Mouse (Mus musculus): ENCODE measurements around the gene Cntn5. TPM values are rescaled to one million over a fixed set of nuclear protein-coding genes. Genes with fewer than 3 reads are reported as not detected.

Gene Cntn5
- polyA plus RNA-seq, 1 experiment, result not detected

DNA sequence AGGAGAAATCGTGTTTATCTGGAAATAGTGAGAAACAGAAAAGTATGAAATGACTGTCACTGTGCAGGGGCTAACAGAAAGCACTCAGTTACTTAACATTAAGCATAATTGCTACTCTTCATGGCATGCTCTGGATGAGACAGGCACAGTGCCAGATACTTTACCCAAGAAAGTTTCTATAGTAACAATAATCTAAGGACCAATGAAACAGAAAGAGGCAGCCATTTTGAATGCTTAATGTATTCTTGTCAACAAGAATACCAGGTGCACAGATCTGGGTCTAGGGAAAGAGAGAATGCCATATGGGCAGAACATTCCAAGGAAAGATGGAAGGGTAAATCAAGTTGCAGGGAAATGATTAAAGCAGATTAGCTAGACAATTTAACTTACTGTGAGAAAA is 1045.3 kb downstream of the Cntn5 start:
- Histone ChIP-seq H3K4me1 (ENCODE audit: control insufficient read depth, insufficient read depth, insufficient read length) (no peaks in the 10 kb centered on the region), H3K27me3 (ENCODE audit: control insufficient read depth, insufficient read depth, low read length) (no peaks in the 10 kb centered on the region), H3K4me3 (ENCODE audit: extremely low read depth, insufficient read depth, insufficient read length) (no peak overlapping the region), H3K36me3 (ENCODE audit: control insufficient read depth, insufficient read depth, low read length) (no peaks in the 10 kb centered on the region), H3K27ac (ENCODE audit: insufficient read depth, low read length) (no peak overlapping the region)
- no peak for DNase-seq (ENCODE audit: low read depth in 1 of 2, low spot score in 2 of 2)
- 31% methylated on average over 1 of the region's 1 CpGs for WGBS
- TF ChIP-seq POLR2A (IDR thresholded peaks at IDR 0.05; ENCODE audit: low read depth, low read length) (no peak), CTCF (IDR thresholded peaks at IDR 0.05; ENCODE audit: extremely low read depth, insufficient read depth, insufficient read length, insufficient replicate concordance) (no peak)

DNA sequence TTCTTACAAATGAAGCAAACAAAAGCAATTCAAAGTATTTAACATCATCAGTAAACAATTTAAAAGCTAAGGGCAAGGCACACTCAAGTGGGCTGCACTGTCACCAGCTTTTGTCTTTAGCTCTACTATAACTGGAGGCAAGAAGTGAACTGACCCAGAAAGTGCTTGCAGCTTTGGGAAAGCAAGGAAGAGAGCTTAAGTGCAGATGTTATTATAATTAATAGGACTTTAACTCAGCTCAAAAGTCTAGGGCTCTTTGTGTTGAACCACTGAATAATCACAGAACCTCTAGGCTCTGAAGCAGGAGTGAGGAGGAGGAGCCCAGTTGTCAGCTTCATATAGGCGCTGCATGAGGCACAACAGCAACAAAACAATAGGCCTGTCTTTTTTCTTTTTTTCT is 1049.8 kb downstream of the Cntn5 start:
- DNase-seq (ENCODE audit: low read depth in 1 of 2, low spot score in 2 of 2), result no peak
- H3K4me1 ChIP-seq (ENCODE audit: control insufficient read depth, insufficient read depth, insufficient read length), result no peaks in the 10 kb centered on the region
- WGBS, result 79% methylated on average over 1 of the region's 1 CpGs
- no peak overlapping the region for H3K27ac ChIP-seq (ENCODE audit: insufficient read depth, low read length)
- no peaks in the 10 kb centered on the region for H3K27me3 ChIP-seq (ENCODE audit: control insufficient read depth, insufficient read depth, low read length)
- no peak overlapping the region for H3K4me3 ChIP-seq (ENCODE audit: extremely low read depth, insufficient read depth, insufficient read length)
- TF ChIP-seq CTCF (IDR thresholded peaks at IDR 0.05; ENCODE audit: extremely low read depth, insufficient read depth, insufficient read length, insufficient replicate concordance), result no peak
- TF ChIP-seq POLR2A (IDR thresholded peaks at IDR 0.05; ENCODE audit: low read depth, low read length), result no peak
- H3K36me3 ChIP-seq (ENCODE audit: control insufficient read depth, insufficient read depth, low read length), result no peaks in the 10 kb centered on the region

DNA sequence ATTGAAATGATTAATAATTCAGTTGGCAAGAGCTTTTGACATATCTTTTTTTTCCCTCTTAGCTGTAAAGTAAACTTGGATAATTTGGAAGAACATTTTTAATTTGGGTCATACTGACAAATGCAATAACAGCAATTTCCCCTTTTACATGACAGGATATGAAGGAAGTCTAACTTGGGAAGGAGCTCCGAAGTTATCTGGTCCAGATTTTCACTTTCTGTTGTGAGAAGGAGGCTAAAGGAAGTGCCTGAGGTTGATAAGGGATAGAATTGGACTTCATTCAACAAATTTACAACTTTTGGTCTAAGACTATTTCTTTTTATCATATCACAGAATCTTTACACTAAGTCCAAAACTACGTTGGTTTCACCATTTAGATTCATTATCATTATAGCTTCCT is 1074.3 kb downstream of the Cntn5 start:
- H3K27ac ChIP-seq (ENCODE audit: insufficient read depth, low read length), result no peak overlapping the region
- WGBS, result 23% methylated on average over 2 of the region's 2 CpGs
- no peaks in the 10 kb centered on the region for H3K36me3 ChIP-seq (ENCODE audit: control insufficient read depth, insufficient read depth, low read length)
- no peaks in the 10 kb centered on the region for H3K27me3 ChIP-seq (ENCODE audit: control insufficient read depth, insufficient read depth, low read length)
- TF ChIP-seq CTCF (IDR thresholded peaks at IDR 0.05; ENCODE audit: extremely low read depth, insufficient read depth, insufficient read length, insufficient replicate concordance) (no peak), POLR2A (IDR thresholded peaks at IDR 0.05; ENCODE audit: low read depth, low read length) (no peak)
- no peaks in the 10 kb centered on the region for H3K4me1 ChIP-seq (ENCODE audit: control insufficient read depth, insufficient read depth, insufficient read length)
- no peak overlapping the region for H3K4me3 ChIP-seq (ENCODE audit: extremely low read depth, insufficient read depth, insufficient read length)
- DNase-seq (ENCODE audit: low read depth in 1 of 2, low spot score in 2 of 2), result no peak

DNA sequence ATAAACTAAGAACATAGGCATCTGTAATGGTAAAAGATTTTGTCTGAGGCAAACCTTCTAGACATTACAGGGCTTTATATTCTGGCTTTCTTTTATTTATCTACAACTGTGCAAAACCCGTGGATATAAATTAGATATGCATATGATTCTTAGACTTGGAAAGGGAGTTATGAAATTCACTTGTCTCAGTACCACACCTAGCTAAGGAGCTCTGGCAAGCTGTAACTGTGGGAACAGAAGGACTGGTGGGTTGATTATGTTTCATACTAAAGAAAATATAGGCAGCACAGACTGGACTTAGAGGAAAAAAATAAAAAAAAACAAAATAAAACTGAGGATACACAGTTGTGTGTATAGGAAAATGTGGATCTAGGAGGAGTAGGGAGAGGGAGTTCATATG is 1084.6 kb downstream of the Cntn5 start:
- TF ChIP-seq CTCF (IDR thresholded peaks at IDR 0.05; ENCODE audit: extremely low read depth, insufficient read depth, insufficient read length, insufficient replicate concordance) (no peak), POLR2A (IDR thresholded peaks at IDR 0.05; ENCODE audit: low read depth, low read length) (no peak)

DNA sequence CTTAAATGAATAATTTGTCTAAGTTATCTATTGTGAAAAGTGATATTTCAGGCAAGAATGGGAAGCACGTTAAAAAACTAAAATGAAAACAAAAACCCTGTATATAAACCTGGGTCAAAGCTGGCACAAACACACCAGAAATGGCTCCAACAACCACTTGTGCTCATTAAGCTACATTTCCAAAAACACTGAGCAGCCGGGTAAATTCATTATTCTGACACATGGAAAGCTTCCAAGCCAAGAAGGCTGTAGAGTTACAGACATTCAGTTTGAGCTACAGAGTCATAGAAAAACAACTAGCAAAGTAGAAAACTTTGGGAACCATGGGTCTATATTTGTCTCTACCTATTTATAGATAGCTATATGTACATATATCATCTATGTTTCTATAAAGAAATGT is 1087.1 kb downstream of the Cntn5 start:
- Histone ChIP-seq H3K27ac (ENCODE audit: insufficient read depth, low read length) (no peak overlapping the region), H3K4me3 (ENCODE audit: extremely low read depth, insufficient read depth, insufficient read length) (no peak overlapping the region), H3K36me3 (ENCODE audit: control insufficient read depth, insufficient read depth, low read length) (no peaks in the 10 kb centered on the region), H3K27me3 (ENCODE audit: control insufficient read depth, insufficient read depth, low read length) (no peaks in the 10 kb centered on the region), H3K4me1 (ENCODE audit: control insufficient read depth, insufficient read depth, insufficient read length) (no peaks in the 10 kb centered on the region)
- WGBS, result 81% methylated on average over 2 of the region's 2 CpGs
- DNase-seq (ENCODE audit: low read depth in 1 of 2, low spot score in 2 of 2), result no peak
- TF ChIP-seq POLR2A (IDR thresholded peaks at IDR 0.05; ENCODE audit: low read depth, low read length) (no peak), CTCF (IDR thresholded peaks at IDR 0.05; ENCODE audit: extremely low read depth, insufficient read depth, insufficient read length, insufficient replicate concordance) (no peak)

More for the DNA sequence above, 1084.6 kb downstream of the Cntn5 start:
- Histone ChIP-seq H3K27me3 (ENCODE audit: control insufficient read depth, insufficient read depth, low read length) (no peaks in the 10 kb centered on the region), H3K4me3 (ENCODE audit: extremely low read depth, insufficient read depth, insufficient read length) (no peak overlapping the region), H3K4me1 (ENCODE audit: control insufficient read depth, insufficient read depth, insufficient read length) (no peaks in the 10 kb centered on the region), H3K27ac (ENCODE audit: insufficient read depth, low read length) (no peak overlapping the region), H3K36me3 (ENCODE audit: control insufficient read depth, insufficient read depth, low read length) (no peaks in the 10 kb centered on the region)
- DNase-seq (ENCODE audit: low read depth in 1 of 2, low spot score in 2 of 2), result no peak
- WGBS, result 71% methylated on average over 1 of the region's 1 CpGs

DNA sequence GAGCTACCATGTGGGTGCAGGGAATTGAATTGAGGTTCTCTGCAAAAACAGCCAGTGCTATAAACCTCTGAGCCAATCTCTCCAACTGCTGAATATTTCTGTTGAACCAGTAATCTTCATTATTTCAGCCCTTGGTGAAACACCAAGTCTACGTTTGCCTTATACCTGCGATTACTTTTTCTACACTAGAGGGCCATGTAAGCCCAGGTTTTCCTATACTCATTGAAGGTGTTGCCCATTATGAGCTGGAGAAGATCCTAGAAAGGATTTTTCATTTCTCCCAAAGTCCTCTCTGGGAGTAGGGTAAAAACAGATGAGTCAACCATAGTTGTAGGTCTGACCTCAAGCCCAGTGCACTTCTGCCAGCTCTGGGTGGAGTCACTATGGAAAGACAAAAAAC is 1105.0 kb downstream of the Cntn5 start:
- no peaks in the 10 kb centered on the region for H3K27me3 ChIP-seq (ENCODE audit: control insufficient read depth, insufficient read depth, low read length)
- TF ChIP-seq POLR2A (IDR thresholded peaks at IDR 0.05; ENCODE audit: low read depth, low read length) (no peak), CTCF (IDR thresholded peaks at IDR 0.05; ENCODE audit: extremely low read depth, insufficient read depth, insufficient read length, insufficient replicate concordance) (no peak)
- H3K36me3 ChIP-seq (ENCODE audit: control insufficient read depth, insufficient read depth, low read length), result no peaks in the 10 kb centered on the region
- WGBS, result 84% methylated on average over 2 of the region's 2 CpGs
- no peak for DNase-seq (ENCODE audit: low read depth in 1 of 2, low spot score in 2 of 2)
- no peak overlapping the region for H3K27ac ChIP-seq (ENCODE audit: insufficient read depth, low read length)
- no peak overlapping the region for H3K4me3 ChIP-seq (ENCODE audit: extremely low read depth, insufficient read depth, insufficient read length)
- no peaks in the 10 kb centered on the region for H3K4me1 ChIP-seq (ENCODE audit: control insufficient read depth, insufficient read depth, insufficient read length)

DNA sequence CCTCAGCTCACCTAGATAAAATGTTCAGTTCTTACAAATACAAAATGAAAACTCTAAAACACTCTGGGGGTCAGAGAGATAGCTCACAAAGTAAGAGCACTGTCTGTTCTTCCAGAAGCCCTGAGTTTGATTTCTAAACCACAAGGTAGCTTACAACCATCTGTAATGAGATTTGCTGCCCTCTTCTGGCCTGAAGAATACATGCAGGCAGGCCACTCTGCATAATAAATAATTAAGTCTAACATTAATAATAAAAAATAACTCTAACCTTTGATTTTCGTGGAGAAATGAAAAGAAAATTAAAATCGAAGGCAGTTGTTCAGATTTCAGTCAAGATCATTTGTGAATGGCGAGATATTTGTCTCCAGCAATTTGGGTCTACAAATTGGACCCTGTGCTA is 1120.9 kb downstream of the Cntn5 start:
- WGBS, result 57% methylated on average over 3 of the region's 3 CpGs
- Histone ChIP-seq H3K4me1 (ENCODE audit: control insufficient read depth, insufficient read depth, insufficient read length) (no peaks in the 10 kb centered on the region), H3K27me3 (ENCODE audit: control insufficient read depth, insufficient read depth, low read length) (no peaks in the 10 kb centered on the region), H3K27ac (ENCODE audit: insufficient read depth, low read length) (no peak overlapping the region), H3K36me3 (ENCODE audit: control insufficient read depth, insufficient read depth, low read length) (no peaks in the 10 kb centered on the region), H3K4me3 (ENCODE audit: extremely low read depth, insufficient read depth, insufficient read length) (no peak overlapping the region)
- DNase-seq (ENCODE audit: low read depth in 1 of 2, low spot score in 2 of 2), result no peak
- TF ChIP-seq POLR2A (IDR thresholded peaks at IDR 0.05; ENCODE audit: low read depth, low read length), result no peak
- TF ChIP-seq CTCF (IDR thresholded peaks at IDR 0.05; ENCODE audit: extremely low read depth, insufficient read depth, insufficient read length, insufficient replicate concordance), result no peak

Data from spleen, adult 2 months (tissue).